ENCODE assay signal across 12 mouse cellular contexts in genomic region chr10:53612172-53612571, GRCm38 (mm10). TPM values are rescaled to one million over a fixed set of nuclear protein-coding genes. Genes with fewer than 3 reads are reported as not detected.
DNase-seq lines count a peak whose midpoint lies in the region; ATAC-seq lines count a peak whose summit lies in the region.
"Had no signal": no experiment of that assay in that cellular context is flagged by ENCODE, and none has a peak within 500 bp of the region (broad histone marks: within the 10 kb centered on the region; RNA-seq: fewer than 3 reads in every experiment).

No protein-coding gene starts in this region.

- no peak overlapping the region for H3K4me2 ChIP-seq in limb, embryonic 11.5 days (ENCODE audit: low read depth, severe bottlenecking)
- H3K4me2 ChIP-seq in hindbrain, embryonic 16.5 days (ENCODE audit: low read length) = no peak overlapping the region
- H3K4me2 ChIP-seq in neural tube, embryonic 15.5 days = no peak overlapping the region
- H3K4me2 ChIP-seq: liver, embryonic 11.5 days had no signal

- no peak for ATAC-seq in limb, embryonic 11.5 days (ENCODE audit: insufficient number of reproducible peaks, low FRiP score, low TSS enrichment, low read depth)
- ATAC-seq in hindbrain, embryonic 16.5 days = peak; percentile 93
- peak; percentile 63; the same call in 1 of the 2 replicates for ATAC-seq in neural tube, embryonic 15.5 days (ENCODE audit: low FRiP score)

- peaks cover 15% of the 10 kb centered on the region; the same call in 1 of the 2 replicates for H3K36me3 ChIP-seq in limb, embryonic 11.5 days (ENCODE audit: control insufficient read depth, insufficient read depth, low read length)
- peaks cover 96% of the 10 kb centered on the region for H3K36me3 ChIP-seq in limb, embryonic 10.5 days
- peaks cover 11% of the 10 kb centered on the region for H3K36me3 ChIP-seq in hindbrain, embryonic 16.5 days (ENCODE audit: control insufficient read depth, insufficient read depth, low read length)
- peaks cover 42% of the 10 kb centered on the region for H3K36me3 ChIP-seq in neural tube, embryonic 15.5 days

- no peak overlapping the region for H3K4me3 ChIP-seq in limb, embryonic 11.5 days (ENCODE audit: low read depth, low read length)
- no peak overlapping the region for H3K4me3 ChIP-seq in limb, embryonic 10.5 days
- H3K4me3 ChIP-seq in hindbrain, embryonic 16.5 days (ENCODE audit: low read length) = no peak overlapping the region
- no peak overlapping the region for H3K4me3 ChIP-seq in neural tube, embryonic 15.5 days (replicated peaks)
- H3K4me3 ChIP-seq: myocyte had no signal

- DNase-seq in limb, embryonic 11.5 days (ENCODE audit: low spot score) = peak; percentile 17
- DNase-seq in limb, embryonic 10.5 days (ENCODE audit: low spot score) = no peak
- DNase-seq in cerebellum, adult 8-10 months = peak; percentile 73
- no peak for DNase-seq in kidney, postnatal 10 days
- no peak for DNase-seq in lung, postnatal 4 days
- DNase-seq in embryo, embryonic 11 days = no peak
- DNase-seq: kidney, postnatal 25 days had no signal

- H3K27me3 ChIP-seq in limb, embryonic 11.5 days (ENCODE audit: control insufficient read depth, insufficient read depth, low read length) = no peaks in the 10 kb centered on the region
- H3K27me3 ChIP-seq in limb, embryonic 10.5 days (ENCODE audit: low read depth, poor library complexity, severe bottlenecking) = no peaks in the 10 kb centered on the region
- no peaks in the 10 kb centered on the region for H3K27me3 ChIP-seq in hindbrain, embryonic 16.5 days (replicated peaks; ENCODE audit: control insufficient read depth, insufficient read depth, low read length)
- H3K27me3 ChIP-seq in neural tube, embryonic 15.5 days (replicated peaks) = no peaks in the 10 kb centered on the region
- H3K27me3 ChIP-seq: CH12.LX had no signal

- WGBS in limb, embryonic 11.5 days = 94% methylated on average over 1 of the region's 1 CpGs
- 85% methylated on average over 1 of the region's 1 CpGs for whole genome bisulfite sequencing in limb, embryonic 10.5 days
- 77% methylated on average over 1 of the region's 1 CpGs for WGBS in hindbrain, embryonic 16.5 days
- 76% methylated on average over 1 of the region's 1 CpGs for WGBS in neural tube, embryonic 15.5 days

- H3K9me3 ChIP-seq in limb, embryonic 11.5 days (ENCODE audit: control insufficient read depth, low read length) = no peaks in the 10 kb centered on the region
- H3K9me3 ChIP-seq in limb, embryonic 10.5 days (replicated peaks) = no peaks in the 10 kb centered on the region
- no peaks in the 10 kb centered on the region for H3K9me3 ChIP-seq in hindbrain, embryonic 16.5 days (ENCODE audit: control insufficient read depth, low read length)
- no peaks in the 10 kb centered on the region for H3K9me3 ChIP-seq in neural tube, embryonic 15.5 days (replicated peaks)

- H3K9ac ChIP-seq in limb, embryonic 11.5 days (ENCODE audit: low read length) = no peak overlapping the region
- no peak overlapping the region for H3K9ac ChIP-seq in hindbrain, embryonic 16.5 days (ENCODE audit: low read depth, low read length)
- H3K9ac ChIP-seq in neural tube, embryonic 15.5 days (replicated peaks) = no peak overlapping the region

- H3K4me1 ChIP-seq in limb, embryonic 11.5 days (ENCODE audit: control insufficient read depth, insufficient read depth, low read length) = no peaks in the 10 kb centered on the region
- H3K4me1 ChIP-seq in limb, embryonic 10.5 days = no peaks in the 10 kb centered on the region
- H3K4me1 ChIP-seq in hindbrain, embryonic 16.5 days (ENCODE audit: control insufficient read depth, insufficient read depth, low read depth, low read length) = no peaks in the 10 kb centered on the region
- no peaks in the 10 kb centered on the region for H3K4me1 ChIP-seq in neural tube, embryonic 15.5 days

- no peak overlapping the region for H3K27ac ChIP-seq in limb, embryonic 11.5 days (replicated peaks; ENCODE audit: low read depth, low read length)
- H3K27ac ChIP-seq in limb, embryonic 10.5 days = no peak overlapping the region
- H3K27ac ChIP-seq in hindbrain, embryonic 16.5 days (ENCODE audit: low read depth, low read length) = no peak overlapping the region
- H3K27ac ChIP-seq in neural tube, embryonic 15.5 days (replicated peaks) = no peak overlapping the region

RNA-seq across cellular contexts. Expression of gene Asf1a, which starts 15.6 kb away (rescaled TPM):
- 168 and 169 TPM in 2 replicates for polyA plus RNA-seq in limb, embryonic 11.5 days (2014; fragmentation: Nextera tagmentation; extraction: Ambion mirVana)
- 176 and 177 TPM in 2 replicates for polyA plus RNA-seq in limb, embryonic 10.5 days (2016; fragmentation: Nextera tagmentation; extraction: Ambion mirVana)
- 53.1 and 56.0 TPM in 2 replicates for polyA plus RNA-seq in hindbrain, embryonic 16.5 days (2015; fragmentation: Nextera tagmentation; extraction: Ambion mirVana)
- polyA plus RNA-seq in neural tube, embryonic 15.5 days (2015; fragmentation: Nextera tagmentation; extraction: Ambion mirVana) = 58.6 and 68.7 TPM in 2 replicates

RNA-seq across cellular contexts. Expression of gene Mcm9, which starts 18.1 kb away (rescaled TPM):
- polyA plus RNA-seq in limb, embryonic 11.5 days (2014; fragmentation: Nextera tagmentation; extraction: Ambion mirVana) = 16.0 and 17.1 TPM in 2 replicates
- 12.5 and 14.7 TPM in 2 replicates for polyA plus RNA-seq in limb, embryonic 10.5 days (2016; fragmentation: Nextera tagmentation; extraction: Ambion mirVana)
- polyA plus RNA-seq in hindbrain, embryonic 16.5 days (2015; fragmentation: Nextera tagmentation; extraction: Ambion mirVana) = 5.9 and 6.0 TPM in 2 replicates
- polyA plus RNA-seq in neural tube, embryonic 15.5 days (2015; fragmentation: Nextera tagmentation; extraction: Ambion mirVana) = 5.1 and 7.8 TPM in 2 replicates

Comparison
In these comparisons a context has a peak if more than half of its experiments do, and no peak if none do; other contexts are left out.
1. DNase-seq: peak in limb, embryonic 11.5 days (single experiment) and cerebellum, adult 8-10 months (single experiment); none in limb, embryonic 10.5 days (single experiment), kidney, postnatal 10 days (single experiment), lung, postnatal 4 days (0 of 2) and embryo, embryonic 11 days (single experiment).